Mouse (Mus musculus): ENCODE measurements at regions not wholly inside any gene's neighbourhood (a gene's known extent, or its start where the extent isn't known, plus 50 kb on each side); places are given as distances from the start of the nearest gene placed in this dataset.

DNA sequence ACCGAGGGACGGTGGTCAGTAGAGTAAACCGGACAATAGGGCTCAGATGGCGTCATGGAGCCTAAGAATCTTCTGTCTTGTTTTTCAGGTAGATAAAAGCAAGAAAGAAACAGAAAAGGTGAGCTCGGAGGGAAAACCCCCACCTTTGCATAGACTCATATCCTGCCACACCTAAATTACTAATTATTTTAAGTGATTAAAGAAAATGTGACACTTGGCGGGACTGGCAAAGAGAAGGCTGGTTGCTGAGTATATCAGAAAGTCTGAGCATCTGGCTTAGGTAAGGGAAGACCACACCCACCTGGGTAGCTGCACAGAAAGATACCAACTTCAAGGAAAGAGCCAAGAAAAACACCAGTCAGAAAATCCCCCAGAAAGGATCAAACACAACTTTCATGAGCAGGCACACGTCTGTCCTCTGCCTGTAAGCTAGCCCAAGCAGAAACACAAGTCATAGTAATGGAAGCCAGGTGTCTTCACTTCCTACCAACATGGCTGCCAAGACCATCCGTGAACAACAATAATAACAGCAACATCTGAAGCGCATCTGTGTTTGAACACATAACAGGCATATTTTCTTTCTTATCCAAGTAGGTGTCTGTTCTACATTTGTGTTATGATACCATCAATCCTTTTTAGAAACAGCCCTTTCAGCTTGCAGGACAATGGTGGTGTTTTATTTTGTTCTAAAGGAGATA is 198.3 kb upstream of the Jarid2 start:
- no peak for DNase-seq

GRCm38 (mm10) chr13:44532631-44533180 is 196.6 kb upstream of the Jarid2 start:
- no peak for DNase-seq

GRCm38 (mm10) chr13:44534575-44535080 is 194.6 kb upstream of the Jarid2 start:
- DNase-seq: no peak

DNA sequence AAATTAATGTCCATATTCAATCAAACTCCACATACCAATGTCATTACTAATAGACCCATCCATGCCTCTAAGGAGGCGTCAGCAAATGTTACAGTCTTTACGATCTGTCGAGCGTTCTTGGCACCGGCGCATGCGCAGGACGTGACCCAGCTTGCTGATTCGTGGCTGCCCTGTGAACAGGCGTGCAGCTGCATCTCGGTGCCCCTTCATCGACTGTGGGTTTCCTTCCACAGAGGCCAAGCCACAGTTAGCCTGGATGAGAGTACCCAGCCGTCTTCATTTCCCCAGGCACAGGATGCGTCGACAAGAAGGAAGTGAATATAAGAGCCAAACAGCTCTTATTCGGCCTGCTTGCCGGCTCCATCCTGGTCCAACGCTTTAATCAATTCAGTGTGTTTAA is 193.8 kb upstream of the Jarid2 start:
- peak; percentile 90 for DNase-seq

- no peak for DNase-seq
Observed at GRCm38 (mm10) chr13:44538238-44538637, 191.0 kb upstream of the Jarid2 start.

DNA sequence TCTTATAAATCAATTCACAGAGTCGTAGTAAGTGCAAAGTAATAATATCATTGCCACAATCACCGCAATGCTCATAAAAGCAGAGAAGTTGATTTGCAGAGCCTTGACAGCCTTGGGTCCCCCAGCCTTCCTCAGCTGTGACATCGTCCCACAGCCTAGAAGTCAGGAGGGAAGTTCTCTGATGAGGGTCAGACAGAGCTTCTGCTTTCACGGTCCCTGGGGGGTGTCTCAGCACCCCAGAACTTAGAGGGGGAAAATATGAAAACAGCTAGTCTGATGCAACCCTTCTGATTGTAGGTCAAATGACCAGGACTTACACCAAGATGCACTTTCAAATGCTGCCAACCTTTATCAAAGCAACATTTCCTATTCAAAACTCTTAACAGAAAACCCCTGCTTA is 188.9 kb upstream of the Jarid2 start:
- DNase-seq: no peak

- DNase-seq: no peak
Observed at GRCm38 (mm10) chr13:44541243-44541653, 188.0 kb upstream of the Jarid2 start.

- DNase-seq: no peak
Observed at GRCm38 (mm10) chr13:44544786-44545185, 184.5 kb upstream of the Jarid2 start.

- DNase-seq: no peak
Observed at GRCm38 (mm10) chr13:44546289-44546688, 183.0 kb upstream of the Jarid2 start.

DNA sequence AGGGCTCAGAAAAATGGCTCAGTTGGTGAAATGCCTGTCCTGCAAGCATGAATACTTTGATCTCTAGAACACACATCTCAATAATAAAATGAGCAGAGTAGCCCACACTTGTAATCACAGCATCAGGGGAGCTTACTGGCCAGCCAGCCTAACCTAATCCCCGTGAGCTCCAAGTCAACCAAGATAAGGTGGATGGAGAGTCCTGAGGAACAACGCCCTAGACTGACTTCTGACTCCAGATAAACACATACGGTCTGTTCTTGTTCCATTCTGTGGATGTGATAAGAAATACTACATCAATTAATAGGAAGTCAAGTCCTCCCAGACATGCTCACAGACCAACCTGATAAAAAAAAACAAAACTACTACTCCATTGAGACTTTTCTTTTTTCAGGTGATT is 180.4 kb upstream of the Jarid2 start:
- DNase-seq: no peak

GRCm38 (mm10) chr13:44553363-44553762 is 175.9 kb upstream of the Jarid2 start:
- DNase-seq: no peak

DNA sequence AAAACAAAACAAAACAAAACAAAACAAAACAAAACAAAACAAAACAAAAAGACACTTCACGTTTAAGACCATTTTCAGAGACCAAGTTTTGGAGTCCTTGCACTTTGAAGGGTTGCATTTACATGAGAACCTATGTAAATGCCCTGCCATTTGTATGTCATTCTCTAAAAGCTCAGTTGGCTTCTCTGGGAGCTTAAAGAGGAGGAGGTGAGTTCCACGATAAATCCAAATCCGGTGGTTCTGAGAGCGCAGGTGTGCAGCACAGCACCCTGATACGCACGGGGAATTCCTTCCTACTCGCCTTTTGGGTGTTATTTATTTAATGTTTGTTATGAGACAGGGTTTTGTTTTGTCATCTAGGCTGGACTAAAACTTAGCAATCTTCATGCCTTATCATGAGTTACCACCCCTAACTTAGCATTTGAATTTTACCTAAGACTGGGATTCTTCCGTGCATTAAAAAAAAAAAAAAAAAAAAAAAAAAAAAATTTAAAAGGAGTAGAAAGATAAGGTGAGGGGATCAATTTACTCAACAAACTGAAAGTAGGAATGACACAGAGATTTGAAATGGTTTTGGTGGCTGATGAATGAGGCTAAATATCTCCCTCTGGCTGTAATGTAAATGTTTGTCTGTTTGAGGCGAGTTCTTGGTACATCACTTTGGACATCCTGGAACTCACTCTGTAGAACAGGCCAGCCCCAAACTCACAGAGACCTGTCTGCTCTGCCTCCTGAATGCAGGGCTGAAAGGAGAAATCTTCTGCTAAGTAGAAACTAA is 174.4 kb upstream of the Jarid2 start:
- no peak for DNase-seq

DNA sequence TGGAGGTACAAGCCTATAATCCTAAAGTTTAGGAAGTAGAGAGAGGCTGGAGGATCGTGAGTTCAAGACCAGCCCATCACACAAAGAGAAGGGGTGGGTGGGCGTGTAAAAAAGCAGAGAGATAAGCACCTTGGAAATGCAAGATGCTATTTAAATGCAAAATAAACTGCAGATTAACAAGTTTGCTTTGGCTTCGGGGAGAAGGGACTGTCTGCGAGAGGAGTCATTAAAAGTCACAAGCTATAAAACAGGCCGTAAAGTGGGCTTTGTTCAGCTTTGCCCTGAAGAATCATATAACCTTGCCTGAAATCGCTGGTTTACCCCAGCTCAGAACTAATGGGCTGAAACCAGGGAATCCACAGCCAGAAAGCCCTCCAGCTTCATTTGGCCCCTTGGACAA is 173.3 kb upstream of the Jarid2 start:
- DNase-seq: no peak

DNA sequence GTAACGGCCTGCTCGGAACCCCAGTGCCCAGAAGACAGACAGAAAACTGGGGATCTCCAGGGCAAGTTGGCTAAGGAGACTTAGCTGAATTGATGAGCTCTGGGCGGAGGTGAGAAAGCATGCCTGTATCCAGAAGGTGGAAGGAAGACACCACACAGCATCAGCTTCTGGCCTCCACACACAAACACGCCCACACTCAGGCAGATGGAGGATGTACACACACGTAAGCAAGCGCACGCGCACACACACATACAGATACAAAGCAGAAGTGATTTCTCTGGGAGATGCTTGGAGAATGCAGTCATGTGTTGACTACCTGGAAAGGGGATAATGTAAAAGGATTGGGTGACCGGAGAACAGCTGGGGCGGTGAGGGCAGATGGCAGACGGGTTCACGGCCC is 171.2 kb upstream of the Jarid2 start:
- no peak for DNase-seq

- DNase-seq: no peak
Observed at GRCm38 (mm10) chr13:44558491-44559177, 170.6 kb upstream of the Jarid2 start.

DNA sequence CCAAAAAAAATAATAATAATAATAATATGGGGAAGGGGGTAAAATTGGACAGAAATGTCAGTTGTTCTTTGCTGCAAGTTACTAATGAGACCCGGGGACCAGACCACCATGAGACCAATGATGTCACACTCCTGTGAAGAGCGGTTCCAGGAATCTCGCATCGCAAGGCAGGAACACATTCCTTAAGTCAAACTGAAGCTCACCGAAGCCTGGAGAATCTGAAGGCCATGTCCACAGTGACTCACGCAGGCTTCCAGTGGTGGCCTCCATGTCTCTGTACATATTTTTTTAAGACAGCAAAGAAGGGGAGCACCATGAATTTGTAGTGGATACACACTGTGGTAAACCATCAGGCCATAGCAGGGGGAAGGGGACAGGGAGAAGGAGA is 170.1 kb upstream of the Jarid2 start:
- no peak for DNase-seq

- no peak for DNase-seq
Observed at GRCm38 (mm10) chr13:44559706-44560105, 169.6 kb upstream of the Jarid2 start.

DNA sequence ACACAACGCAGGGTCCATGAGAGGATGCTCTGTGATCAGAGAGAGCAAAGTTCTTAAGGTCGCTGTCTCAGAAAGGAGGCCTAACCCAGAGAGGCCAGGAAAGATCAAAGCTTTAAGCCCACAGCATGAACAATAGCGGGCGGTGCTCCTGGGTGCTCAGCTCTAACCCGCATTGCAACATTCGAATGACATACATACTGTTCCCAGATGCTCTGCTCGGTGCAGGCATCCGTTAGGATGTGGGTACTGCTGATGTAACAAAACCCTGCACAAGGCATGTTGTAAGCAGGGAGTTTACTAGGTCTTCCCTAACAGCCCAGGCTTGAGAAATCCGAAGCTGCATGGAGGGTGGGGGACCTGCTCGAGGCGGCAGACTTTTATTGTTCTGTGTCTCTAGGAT is 164.6 kb upstream of the Jarid2 start:
- DNase-seq: no peak

DNA sequence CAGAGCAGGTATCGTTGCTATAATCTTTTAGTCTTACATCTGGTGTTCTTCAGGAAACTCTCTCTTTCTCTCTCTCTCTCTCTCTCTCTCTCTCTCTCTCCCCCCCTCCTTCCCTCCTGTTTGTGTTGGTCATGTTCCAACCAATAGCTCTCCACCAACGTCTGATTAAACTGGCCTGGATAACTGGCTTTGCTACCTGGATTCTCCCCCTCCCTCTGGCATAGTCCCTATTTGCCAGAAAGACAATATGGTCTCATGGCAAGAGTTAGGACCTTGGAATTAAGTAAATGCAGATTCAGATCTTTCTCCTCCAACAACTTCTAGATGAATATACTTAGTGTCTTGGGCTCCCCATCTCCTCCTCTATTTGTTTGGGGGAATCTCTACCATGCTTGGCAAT is 161.6 kb upstream of the Jarid2 start:
- DNase-seq: no peak

GRCm38 (mm10) chr13:44569241-44569778 is 160.0 kb upstream of the Jarid2 start:
- no peak for DNase-seq

DNA sequence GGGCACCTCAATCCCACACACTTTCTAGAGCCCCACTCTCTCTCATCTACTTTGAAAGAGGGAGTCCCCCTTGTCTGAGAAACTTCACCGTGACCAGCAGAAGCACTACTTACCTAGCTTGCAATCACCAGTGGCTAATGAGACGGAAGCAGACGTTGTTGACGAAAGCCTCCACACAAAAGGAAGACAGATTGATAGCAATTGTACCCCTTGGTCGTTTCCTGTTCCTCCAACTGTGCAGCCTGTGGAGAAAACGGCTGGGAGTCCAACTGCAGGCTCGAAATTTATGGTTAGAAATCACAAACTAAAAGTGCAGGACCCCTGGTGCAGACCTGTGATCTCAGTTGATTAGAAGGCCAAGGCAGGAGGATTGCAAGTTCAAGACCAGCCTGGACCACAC is 155.8 kb upstream of the Jarid2 start:
- no peak for DNase-seq

DNA sequence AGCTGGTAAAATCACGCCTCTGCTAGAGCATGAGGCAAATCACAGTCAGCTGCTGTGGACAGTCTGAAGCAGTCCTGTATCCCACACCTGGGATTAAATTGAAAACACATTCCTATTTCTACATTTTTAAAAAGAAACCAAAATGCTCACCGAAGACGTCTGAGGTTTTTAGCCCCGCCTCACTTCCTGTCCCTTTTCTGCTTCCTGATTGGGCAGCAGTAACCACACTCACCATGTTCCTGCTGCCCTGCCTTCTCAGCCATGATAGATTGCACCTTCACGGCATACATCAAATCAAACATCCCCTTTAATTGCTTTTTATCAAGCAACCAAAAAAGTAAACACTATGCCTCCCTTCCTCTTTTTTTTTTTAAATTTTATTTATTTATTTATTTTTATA is 150.1 kb upstream of the Jarid2 start:
- DNase-seq: no peak

DNA sequence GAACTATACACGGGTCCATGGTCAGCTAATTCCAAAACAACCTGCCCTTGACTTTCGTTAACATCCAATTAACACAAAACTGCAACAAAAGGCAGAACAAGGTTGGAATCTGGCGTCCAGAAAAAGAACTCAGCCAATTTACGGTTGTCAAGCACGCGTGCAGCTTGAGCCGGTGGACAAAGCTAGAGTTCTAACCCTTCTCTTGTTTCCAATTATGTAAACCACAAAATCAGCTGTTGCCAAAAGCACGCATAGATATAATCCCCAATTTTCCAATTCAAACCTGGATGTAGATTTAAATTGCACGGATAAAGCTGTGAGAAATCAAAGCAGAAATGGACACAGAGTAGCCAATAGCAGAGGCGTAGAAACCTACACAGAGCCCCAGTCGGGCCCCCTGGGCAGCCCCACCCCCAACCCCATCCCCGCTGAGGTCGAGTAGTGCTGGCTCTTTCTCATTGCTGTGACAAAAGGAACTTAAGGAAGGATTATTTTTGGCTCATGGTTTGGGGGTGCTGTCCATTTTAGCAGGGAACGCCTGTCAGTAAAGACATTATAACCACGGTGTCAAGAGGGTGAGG is 149.0 kb upstream of the Jarid2 start:
- no peak for DNase-seq
